Mouse (Mus musculus): ENCODE data around the gene Coq10b.

- no peak for TF ChIP-seq CTCF (IDR thresholded peaks at IDR 0.05; ENCODE audit: low read depth)
- TF ChIP-seq EP300 (IDR thresholded peaks at IDR 0.05; ENCODE audit: low read depth), result no peak
These were observed 30.7 kb upstream of the Coq10b start for GRCm38 (mm10) chr1:55021907-55022306.

Data from heart, postnatal 0 days (tissue).